Mouse (Mus musculus) hindbrain, embryonic 11.5 days (tissue): ENCODE results near the gene Itm2b. TPM values are rescaled to one million over a fixed set of nuclear protein-coding genes. Genes with fewer than 3 reads are reported as not detected.

Source experiments
- ATAC-seq: fragments of 200-750 bp; cut with Nextera tagmentation; 2 replicates; pipeline ENCODE4 v1.8.0; 2017; ENCODE audit warnings: mild to moderate bottlenecking, moderate TSS enrichment, moderate library complexity; ENCODE audit not compliant: low FRiP score
- DNase-seq: peaks from one replicate; pipeline ENCODE4 v3.0.0-alpha.2; 2015; ENCODE audit warnings: low spot score
- H3K27ac ChIP-seq: fragments of 300-500 bp; sonication (generic); 2 replicates; pipeline ENCODE4 v1.5.1; 2014; ENCODE audit warnings: mild to moderate bottlenecking, low read depth, low read length
- H3K27me3 ChIP-seq: fragments of 300-500 bp; sonication (generic); 2 replicates; pipeline ENCODE4 v1.6.1; 2014; ENCODE audit warnings: mild to moderate bottlenecking, low read length, moderate library complexity, mixed read lengths; ENCODE audit not compliant: control insufficient read depth, insufficient read depth
- H3K36me3 ChIP-seq: fragments of 300-500 bp; sonication (generic); 2 replicates; pipeline ENCODE4 v1.6.1; 2014; ENCODE audit warnings: mild to moderate bottlenecking, low read length, moderate library complexity, mixed read lengths; ENCODE audit not compliant: control insufficient read depth, insufficient read depth
- H3K4me1 ChIP-seq: fragments of 300-500 bp; sonication (generic); replicated peaks from 2 replicates; pipeline ENCODE4 v1.6.1; 2014; ENCODE audit warnings: low read length, mixed read lengths; ENCODE audit not compliant: control insufficient read depth, insufficient read depth
- H3K4me2 ChIP-seq: fragments of 300-500 bp; sonication (generic); replicated peaks from 2 replicates; pipeline ENCODE4 v1.6.1; 2014; ENCODE audit warnings: mild to moderate bottlenecking, low read depth, low read length
- H3K4me3 ChIP-seq: fragments of 300-500 bp; sonication (generic); 2 replicates; pipeline ENCODE4 v1.5.1; 2014; ENCODE audit warnings: low read depth, low read length
- H3K9ac ChIP-seq: fragments of 300-500 bp; sonication (generic); 2 replicates; pipeline ENCODE4 v1.6.1; 2014; ENCODE audit warnings: low read depth, low read length
- H3K9me3 ChIP-seq: fragments of 300-500 bp; sonication (generic); 2 replicates; pipeline ENCODE4 v1.6.1; 2016; ENCODE audit warnings: low read length; ENCODE audit not compliant: control insufficient read depth
- WGBS: fragments of 180-500 bp; shearing (Covaris S2); extraction: QIAGEN DNeasy Blood & Tissue Kit; methylation state at CpG from one replicate; pipeline ENCODE4 v1.1.7; 2014; 5-methylcytosine and 5-hydroxymethylcytosine counted together
- polyA plus RNA-seq: library from polyadenylated mRNA; unstranded; fragments of >200 nt; fragmentation: Nextera tagmentation; extraction: Ambion mirVana; gene quantifications from 2 replicates; pipeline ENCODE4 v1.2.1, GENCODE M21; 2014

Itm2b gene
- polyA plus RNA-seq, 1 experiment from 2014 or later: 387 TPM

DNA sequence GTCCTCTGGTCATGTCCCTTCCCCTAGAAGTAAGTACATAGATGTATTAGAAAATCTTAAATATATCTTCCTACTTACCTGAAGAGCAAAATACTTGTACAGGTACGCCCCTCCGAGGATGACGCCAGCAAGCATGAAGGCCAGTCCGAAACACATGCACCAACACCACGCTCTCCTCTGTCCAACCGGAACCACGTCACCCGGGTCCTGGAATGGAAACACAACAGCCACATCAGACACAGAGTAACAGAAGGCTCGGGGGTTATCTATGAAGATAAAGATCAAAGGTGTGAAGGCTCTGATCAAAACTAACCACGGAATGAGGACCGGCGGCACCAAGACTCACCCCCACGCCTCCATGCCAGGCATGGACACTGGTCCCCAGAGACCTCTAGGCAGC lies 16.9 kb downstream of the Itm2b start:
- no peaks in the 10 kb centered on the region for H3K9me3 ChIP-seq
- no peaks in the 10 kb centered on the region for H3K4me1 ChIP-seq
- no peak overlapping the region for H3K4me3 ChIP-seq
- H3K9ac ChIP-seq: no peak overlapping the region
- DNase-seq: no peak
- H3K36me3 ChIP-seq: peaks cover 8% of the 10 kb centered on the region; the same call in 1 of the 2 replicates
- 96% methylated on average over 13 of the region's 13 CpGs for WGBS
- no peaks in the 10 kb centered on the region for H3K27me3 ChIP-seq
- no peak for ATAC-seq
- no peak overlapping the region for H3K27ac ChIP-seq
- H3K4me2 ChIP-seq: no peak overlapping the region

GRCm38 (mm10) chr14:73366278-73366677 lies 18.8 kb downstream of the Itm2b start:
- DNase-seq (no peak), ATAC-seq (no peak)
- Histone ChIP-seq H3K9ac (no peak overlapping the region), H3K27ac (no peak overlapping the region), H3K36me3 (peaks cover 11% of the 10 kb centered on the region; the same call in 1 of the 2 replicates), H3K4me3 (no peak overlapping the region), H3K9me3 (no peaks in the 10 kb centered on the region), H3K4me2 (no peak overlapping the region), H3K27me3 (no peaks in the 10 kb centered on the region), H3K4me1 (no peaks in the 10 kb centered on the region)
- 94% methylated on average over 11 of the region's 11 CpGs for WGBS

GRCm38 (mm10) chr14:73363782-73364181 lies 21.3 kb downstream of the Itm2b start:
- H3K9ac ChIP-seq: no peak overlapping the region
- H3K4me3 ChIP-seq: no peak overlapping the region
- no peak for DNase-seq
- peaks cover 11% of the 10 kb centered on the region; the same call in 1 of the 2 replicates for H3K36me3 ChIP-seq
- no peaks in the 10 kb centered on the region for H3K4me1 ChIP-seq
- no peaks in the 10 kb centered on the region for H3K9me3 ChIP-seq
- H3K27ac ChIP-seq: no peak overlapping the region
- ATAC-seq: no peak
- H3K4me2 ChIP-seq: no peak overlapping the region
- H3K27me3 ChIP-seq: no peaks in the 10 kb centered on the region
- WGBS: 94% methylated on average over 11 of the region's 11 CpGs

- H3K27ac ChIP-seq: no peak overlapping the region
- H3K4me3 ChIP-seq: no peak overlapping the region
- H3K9ac ChIP-seq: no peak overlapping the region
- ATAC-seq (no peak), DNase-seq (no peak)
- H3K36me3 ChIP-seq: 0 out of 2 replicates have a peak, but pooled peaks cover 2% of the 10 kb centered on the region
- WGBS: 95% methylated on average over 8 of the region's 8 CpGs
- H3K27me3 ChIP-seq: no peaks in the 10 kb centered on the region
- H3K9me3 ChIP-seq: no peaks in the 10 kb centered on the region
- H3K4me2 ChIP-seq: no peak overlapping the region
- H3K4me1 ChIP-seq: no peaks in the 10 kb centered on the region
Observed at GRCm38 (mm10) chr14:73354700-73355099, 30.4 kb downstream of the Itm2b start.

GRCm38 (mm10) chr14:73351118-73351517 lies 34.0 kb downstream of the Itm2b start:
- H3K27me3 ChIP-seq: no peaks in the 10 kb centered on the region
- 93% methylated on average over 5 of the region's 5 CpGs for WGBS
- H3K9ac ChIP-seq: no peak overlapping the region
- H3K9me3 ChIP-seq: no peaks in the 10 kb centered on the region
- no peaks in the 10 kb centered on the region for H3K36me3 ChIP-seq
- no peak overlapping the region for H3K4me3 ChIP-seq
- H3K4me2 ChIP-seq: no peak overlapping the region
- no peak for DNase-seq
- no peaks in the 10 kb centered on the region for H3K4me1 ChIP-seq
- no peak for ATAC-seq
- no peak overlapping the region for H3K27ac ChIP-seq

DNA sequence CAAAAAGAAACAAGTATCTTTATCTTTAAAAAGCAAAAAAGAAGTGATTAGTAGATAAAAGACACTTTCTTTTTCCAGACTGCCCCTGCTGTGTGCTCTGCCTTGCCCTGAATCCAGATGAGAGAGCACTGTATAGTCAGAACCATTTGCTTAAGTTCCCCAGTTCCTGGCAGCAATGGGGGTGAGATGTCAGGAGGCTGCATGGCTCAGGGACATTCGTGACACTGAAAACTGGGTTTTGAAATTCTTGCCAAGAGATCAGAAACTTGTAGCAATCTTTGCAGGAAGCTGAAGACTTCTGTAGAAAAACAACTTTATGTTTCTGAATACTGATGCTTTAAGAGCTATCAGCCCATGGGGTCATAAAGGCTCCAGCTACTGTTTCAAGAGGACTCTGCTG lies 35.1 kb downstream of the Itm2b start:
- Histone ChIP-seq H3K4me2 (no peak overlapping the region), H3K27me3 (no peaks in the 10 kb centered on the region), H3K36me3 (no peaks in the 10 kb centered on the region), H3K4me1 (no peaks in the 10 kb centered on the region), H3K4me3 (no peak overlapping the region), H3K27ac (no peak overlapping the region), H3K9me3 (no peaks in the 10 kb centered on the region), H3K9ac (no peak overlapping the region)
- no peak for DNase-seq
- no peak for ATAC-seq
- WGBS: 50% methylated on average over 1 of the region's 1 CpGs

- DNase-seq: peak; percentile 14
Observed at GRCm38 (mm10) chr14:73349061-73349670, 35.9 kb downstream of the Itm2b start.

GRCm38 (mm10) chr14:73347302-73347701 lies 37.8 kb downstream of the Itm2b start:
- no peak overlapping the region for H3K27ac ChIP-seq
- H3K4me1 ChIP-seq: no peaks in the 10 kb centered on the region
- H3K4me3 ChIP-seq: no peak overlapping the region
- H3K36me3 ChIP-seq: no peaks in the 10 kb centered on the region
- no peaks in the 10 kb centered on the region for H3K9me3 ChIP-seq
- H3K9ac ChIP-seq: no peak overlapping the region
- DNase-seq (no peak), ATAC-seq (no peak)
- H3K27me3 ChIP-seq: no peaks in the 10 kb centered on the region
- 89% methylated on average over 9 of the region's 9 CpGs for WGBS
- H3K4me2 ChIP-seq: no peak overlapping the region

More at GRCm38 (mm10) chr14:73349061-73349670, 35.9 kb downstream of the Itm2b start:
- Histone ChIP-seq H3K27ac (no peak overlapping the region), H3K27me3 (no peaks in the 10 kb centered on the region), H3K9me3 (no peaks in the 10 kb centered on the region), H3K4me2 (no peak overlapping the region), H3K9ac (no peak overlapping the region), H3K4me1 (no peaks in the 10 kb centered on the region), H3K4me3 (no peak overlapping the region), H3K36me3 (no peaks in the 10 kb centered on the region)
- WGBS: 62% methylated on average over 7 of the region's 7 CpGs
- ATAC-seq: no peak

- no peaks in the 10 kb centered on the region for H3K27me3 ChIP-seq
- no peaks in the 10 kb centered on the region for H3K9me3 ChIP-seq
- 94% methylated on average over 4 of the region's 4 CpGs for WGBS
- H3K4me3 ChIP-seq: no peak overlapping the region
- H3K9ac ChIP-seq: no peak overlapping the region
- H3K36me3 ChIP-seq: no peaks in the 10 kb centered on the region
- ATAC-seq: no peak
- no peak overlapping the region for H3K27ac ChIP-seq
- H3K4me1 ChIP-seq: no peaks in the 10 kb centered on the region
- no peak overlapping the region for H3K4me2 ChIP-seq
- no peak for DNase-seq
Observed at GRCm38 (mm10) chr14:73345614-73346013, 39.5 kb downstream of the Itm2b start.
